Mouse (Mus musculus) lung, postnatal 0 days (tissue): Measurements from ENCODE around the gene Cwf19l1.
A peak's percentile ranks its signal among the peaks of the same experiment; 100 is the strongest.

Experiments
- CTCF ChIP-seq: IDR thresholded peaks from 2 replicates; pipeline ENCODE4 v1.5.1; 2016; ENCODE audit warnings: antibody characterized with exemption, mild to moderate bottlenecking
- EP300 ChIP-seq: IDR thresholded peaks from 2 replicates; pipeline ENCODE4 v1.6.1; 2016; ENCODE audit warnings: antibody characterized with exemption, mild to moderate bottlenecking, control low read depth

DNA sequence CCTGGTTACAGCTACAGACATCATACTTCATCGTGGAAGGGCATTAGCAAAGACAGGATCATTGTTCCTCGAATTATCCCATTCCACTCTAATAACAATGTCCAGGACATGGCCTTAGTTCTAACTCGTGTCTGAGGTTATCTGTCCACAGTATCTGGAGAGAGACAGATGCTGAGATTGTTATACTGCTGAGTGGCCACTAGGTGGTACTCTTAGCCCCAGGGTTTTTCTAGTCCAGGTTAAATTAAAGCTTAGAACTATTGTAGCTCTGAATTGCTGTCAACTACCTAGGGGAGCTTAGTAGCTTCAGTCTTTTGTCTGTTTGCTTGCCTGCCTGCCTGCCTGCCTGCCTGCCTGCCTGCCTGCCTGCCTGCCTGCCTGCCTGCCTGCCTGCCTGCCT lies 25.8 kb upstream of the Cwf19l1 start:
- TF ChIP-seq CTCF: peak; percentile 75
- no peak for TF ChIP-seq EP300
